Mouse (Mus musculus): ENCODE results near the gene Gm20422. TPM values are rescaled to one million over a fixed set of nuclear protein-coding genes. Genes with fewer than 3 reads are reported as not detected.

Gene Gm20422
- polyA plus RNA-seq, 1 experiment from 2014 or later: 0.86 TPM

DNA sequence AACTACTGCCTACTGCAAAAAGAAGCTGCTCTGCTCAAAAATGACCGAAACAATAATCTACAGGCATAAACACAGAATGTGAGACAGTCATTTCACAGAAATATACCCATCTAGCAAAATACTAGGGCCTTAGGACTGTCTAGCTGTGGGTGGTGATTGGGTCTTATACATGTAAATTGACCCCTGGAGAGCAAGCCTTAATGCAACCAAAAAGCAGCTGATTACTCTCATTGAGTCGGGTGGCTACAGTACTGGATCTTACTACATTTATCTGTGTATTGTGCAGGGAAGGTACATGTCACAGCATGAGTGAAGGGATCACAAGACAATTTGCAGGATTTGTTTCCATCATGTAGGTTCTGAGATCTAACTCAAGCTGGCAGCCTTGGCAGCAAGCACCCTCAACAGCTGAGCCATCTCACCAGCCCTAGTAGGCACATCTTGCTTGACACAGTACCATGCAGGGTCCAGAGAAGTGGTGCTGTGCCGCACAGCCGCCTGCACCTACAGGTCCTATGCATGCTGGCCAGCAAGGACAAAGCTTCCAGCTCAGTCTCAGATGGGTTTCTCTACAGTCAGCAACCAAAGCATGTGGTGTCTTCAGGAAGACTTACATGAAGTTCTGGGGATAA is 12.8 kb downstream of the Gm20422 start:
- peaks cover 60% of the 10 kb centered on the region for H3K36me3 ChIP-seq (replicated peaks; ENCODE audit: insufficient read depth, low read length)
- no peaks in the 10 kb centered on the region for H3K27me3 ChIP-seq (ENCODE audit: insufficient read depth, low read length)
- WGBS (ENCODE audit: insufficient replicate concordance): 88% methylated on average over 4 of the region's 4 CpGs
- H3K4me1 ChIP-seq (ENCODE audit: insufficient read depth): no peaks in the 10 kb centered on the region
- no peak overlapping the region for H3K4me2 ChIP-seq (ENCODE audit: low read depth, low read length)
- H3K4me3 ChIP-seq (ENCODE audit: low read depth, low read length): no peak overlapping the region
- no peak for ATAC-seq
- TF ChIP-seq CTCF (IDR thresholded peaks at IDR 0.05; ENCODE audit: low read depth) (no peak), EP300 (IDR thresholded peaks at IDR 0.05; ENCODE audit: low read depth) (no peak)
- H3K9me3 ChIP-seq (ENCODE audit: low read length): peaks cover 9% of the 10 kb centered on the region
- no peak for DNase-seq
- H3K27ac ChIP-seq (ENCODE audit: low read depth): no peak overlapping the region
- no peak overlapping the region for H3K9ac ChIP-seq (replicated peaks)

DNA sequence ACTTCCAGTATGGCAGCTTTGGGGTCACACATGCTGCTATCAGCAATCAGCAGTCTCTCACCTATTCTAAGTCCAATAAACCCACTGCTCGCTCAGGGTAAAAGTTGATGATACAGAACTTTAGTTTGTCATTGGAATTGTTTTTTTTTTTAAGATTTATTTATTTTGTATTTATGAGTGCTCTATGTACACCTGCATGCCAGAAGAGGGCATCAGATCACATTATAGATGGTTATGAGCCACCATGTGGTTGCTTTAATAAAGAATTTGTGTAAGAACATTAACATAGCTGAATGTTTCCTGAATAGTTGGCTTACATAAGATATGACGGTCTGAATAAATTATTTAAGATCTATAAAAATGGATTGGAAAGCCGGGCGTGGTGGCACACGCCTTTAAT is 16.4 kb downstream of the Gm20422 start:
- DNase-seq: no peak
- H3K9ac ChIP-seq (replicated peaks): no peak overlapping the region
- peaks cover 28% of the 10 kb centered on the region for H3K36me3 ChIP-seq (replicated peaks; ENCODE audit: insufficient read depth, low read length)
- no peak overlapping the region for H3K4me3 ChIP-seq (ENCODE audit: low read depth, low read length)
- no peaks in the 10 kb centered on the region for H3K27me3 ChIP-seq (ENCODE audit: insufficient read depth, low read length)
- H3K27ac ChIP-seq (ENCODE audit: low read depth): no peak overlapping the region
- no peak for ATAC-seq
- no peak overlapping the region for H3K4me2 ChIP-seq (ENCODE audit: low read depth, low read length)
- TF ChIP-seq CTCF (IDR thresholded peaks at IDR 0.05; ENCODE audit: low read depth) (0 out of 2 replicates have a peak, but pooled peaks have one; percentile 4), EP300 (IDR thresholded peaks at IDR 0.05; ENCODE audit: low read depth) (no peak)
- H3K4me1 ChIP-seq (ENCODE audit: insufficient read depth): no peaks in the 10 kb centered on the region
- 91% methylated on average over 5 of the region's 5 CpGs for WGBS (ENCODE audit: insufficient replicate concordance)
- H3K9me3 ChIP-seq (ENCODE audit: low read length): no peaks in the 10 kb centered on the region

DNA sequence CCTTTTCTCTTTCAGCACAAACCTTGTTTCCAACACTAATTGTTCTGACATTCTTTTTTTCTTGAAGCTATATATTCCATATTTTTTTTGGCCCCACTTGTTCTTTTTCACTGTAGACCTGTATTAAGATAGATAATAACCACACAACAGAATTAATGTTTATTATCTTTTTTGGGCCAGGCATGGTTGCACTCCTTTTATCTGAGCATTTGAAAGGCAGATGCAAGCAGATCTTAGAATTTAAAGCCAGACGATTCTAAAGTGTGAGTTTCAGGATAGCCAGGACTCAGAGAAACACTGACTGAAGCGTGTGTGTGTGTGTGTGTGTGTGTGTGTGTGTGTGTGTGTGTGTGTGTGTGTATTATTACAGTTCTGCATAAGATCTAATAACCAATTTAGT is 22.2 kb downstream of the Gm20422 start:
- DNase-seq (no peak), ATAC-seq (no peak)
- H3K4me3 ChIP-seq (ENCODE audit: low read depth, low read length): no peak overlapping the region
- H3K27me3 ChIP-seq (ENCODE audit: insufficient read depth, low read length): no peaks in the 10 kb centered on the region
- H3K27ac ChIP-seq (ENCODE audit: low read depth): no peak overlapping the region
- 63% methylated on average over 2 of the region's 2 CpGs for WGBS (ENCODE audit: insufficient replicate concordance)
- H3K9ac ChIP-seq (replicated peaks): no peak overlapping the region
- no peak overlapping the region for H3K4me2 ChIP-seq (ENCODE audit: low read depth, low read length)
- TF ChIP-seq CTCF (IDR thresholded peaks at IDR 0.05; ENCODE audit: low read depth) (no peak), EP300 (IDR thresholded peaks at IDR 0.05; ENCODE audit: low read depth) (peak; percentile 73; the same call in 1 of the 2 replicates)
- no peaks in the 10 kb centered on the region for H3K9me3 ChIP-seq (ENCODE audit: low read length)
- peaks cover 4% of the 10 kb centered on the region; the same call in 1 of the 2 replicates for H3K36me3 ChIP-seq (replicated peaks; ENCODE audit: insufficient read depth, low read length)
- peaks cover 9% of the 10 kb centered on the region for H3K4me1 ChIP-seq (ENCODE audit: insufficient read depth)

DNA sequence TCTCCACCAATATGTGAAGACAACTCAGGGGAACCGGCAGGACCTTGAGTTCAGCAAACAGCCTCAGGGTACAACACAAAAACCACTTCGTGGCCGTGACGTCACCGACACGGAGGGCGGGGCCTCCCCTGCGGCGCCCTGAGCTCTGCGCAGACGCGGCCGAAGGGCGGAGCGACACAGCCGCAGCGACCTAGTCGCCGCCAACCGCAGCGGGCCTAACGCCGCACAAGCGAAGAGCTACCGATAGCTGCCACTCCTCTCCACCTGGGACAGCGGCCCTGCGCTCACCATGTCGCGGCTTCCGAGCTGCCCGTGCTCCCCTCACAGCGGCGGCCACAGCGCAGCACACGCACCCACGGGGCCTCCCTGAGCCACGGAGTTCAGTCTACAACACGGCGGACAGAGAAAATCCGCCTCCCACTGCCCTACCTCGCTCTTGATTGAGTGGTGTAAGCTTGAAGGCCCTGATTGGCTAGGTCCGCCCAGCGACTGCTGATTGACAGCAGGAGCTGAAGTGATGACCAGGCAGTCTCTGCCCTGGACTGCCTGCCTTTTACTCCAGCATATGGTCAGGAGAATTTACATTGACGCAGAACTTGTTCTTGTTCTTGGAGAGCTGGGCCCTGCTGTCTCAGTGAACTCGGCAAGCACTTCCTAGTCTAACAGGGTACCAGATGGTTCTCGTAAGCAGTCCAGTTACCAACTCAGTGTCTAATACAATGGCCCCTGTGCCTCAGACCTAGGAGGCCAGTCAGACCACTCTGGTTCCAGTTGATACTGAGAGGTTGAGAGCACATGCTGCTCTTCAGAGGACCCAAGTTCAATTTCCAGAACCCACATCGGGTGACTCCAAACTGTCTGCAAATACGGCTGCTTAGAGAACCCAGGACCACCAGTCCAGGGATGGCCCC is 24.9 kb downstream of the Gm20422 start, which contains the start of gene Zfp963:
TSS of gene Zfp963 (minus strand) at position 427 of the 911 bp plus-strand sequence.
- H3K4me1 ChIP-seq (ENCODE audit: insufficient read depth): peaks cover 9% of the 10 kb centered on the region
- TF ChIP-seq CTCF (IDR thresholded peaks at IDR 0.05; ENCODE audit: low read depth) (no peak), EP300 (IDR thresholded peaks at IDR 0.05; ENCODE audit: low read depth) (no peak)
- H3K27me3 ChIP-seq (ENCODE audit: insufficient read depth, low read length): no peaks in the 10 kb centered on the region
- H3K27ac ChIP-seq (ENCODE audit: low read depth): peak within 1 kb of the TSS; percentile 100
- H3K4me3 ChIP-seq (ENCODE audit: low read depth, low read length): peak within 1 kb of the TSS; percentile 86
- no peaks in the 10 kb centered on the region; the same call in 1 of the 2 replicates for H3K36me3 ChIP-seq (replicated peaks; ENCODE audit: insufficient read depth, low read length)
- H3K4me2 ChIP-seq (ENCODE audit: low read depth, low read length): peak within 1 kb of the TSS; percentile 78
- H3K9me3 ChIP-seq (ENCODE audit: low read length): no peaks in the 10 kb centered on the region
- DNase-seq: peak; percentile 97
- WGBS (ENCODE audit: insufficient replicate concordance): 4% methylated on average over 48 of the region's 48 CpGs
- ATAC-seq: peak; percentile 99
- H3K9ac ChIP-seq (replicated peaks): peak within 1 kb of the TSS; percentile 93

DNA sequence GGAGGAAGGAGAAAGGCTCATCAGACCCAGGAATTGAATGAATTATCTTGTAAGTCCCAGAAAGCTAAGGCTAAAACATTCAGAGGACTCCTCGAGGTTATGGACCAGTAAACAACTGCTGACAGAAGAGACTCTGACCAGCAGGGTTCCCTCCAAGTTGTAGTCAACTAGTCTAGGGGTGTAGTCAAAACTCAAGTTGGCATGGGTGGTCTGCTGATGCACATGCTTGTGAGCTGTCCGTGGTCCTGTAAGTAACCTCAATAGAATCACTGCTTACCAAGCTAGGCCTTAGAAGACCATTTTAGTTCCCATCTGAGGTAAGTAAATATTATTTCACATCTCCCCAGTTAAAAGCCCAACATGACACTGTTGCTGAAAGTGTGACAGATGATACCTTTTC is 33.5 kb downstream of the Gm20422 start:
- no peak overlapping the region for H3K4me3 ChIP-seq (ENCODE audit: low read depth, low read length)
- ATAC-seq (no peak), DNase-seq (no peak)
- 70% methylated on average over 2 of the region's 2 CpGs for WGBS (ENCODE audit: insufficient replicate concordance)
- H3K4me1 ChIP-seq (ENCODE audit: insufficient read depth): no peaks in the 10 kb centered on the region
- no peak overlapping the region for H3K27ac ChIP-seq (ENCODE audit: low read depth)
- no peak overlapping the region for H3K9ac ChIP-seq (replicated peaks)
- peaks cover 9% of the 10 kb centered on the region for H3K36me3 ChIP-seq (replicated peaks; ENCODE audit: insufficient read depth, low read length)
- no peaks in the 10 kb centered on the region for H3K27me3 ChIP-seq (ENCODE audit: insufficient read depth, low read length)
- TF ChIP-seq CTCF (IDR thresholded peaks at IDR 0.05; ENCODE audit: low read depth): no peak
- no peak for TF ChIP-seq EP300 (IDR thresholded peaks at IDR 0.05; ENCODE audit: low read depth)
- H3K4me2 ChIP-seq (ENCODE audit: low read depth, low read length): no peak overlapping the region
- no peaks in the 10 kb centered on the region for H3K9me3 ChIP-seq (ENCODE audit: low read length)

DNA sequence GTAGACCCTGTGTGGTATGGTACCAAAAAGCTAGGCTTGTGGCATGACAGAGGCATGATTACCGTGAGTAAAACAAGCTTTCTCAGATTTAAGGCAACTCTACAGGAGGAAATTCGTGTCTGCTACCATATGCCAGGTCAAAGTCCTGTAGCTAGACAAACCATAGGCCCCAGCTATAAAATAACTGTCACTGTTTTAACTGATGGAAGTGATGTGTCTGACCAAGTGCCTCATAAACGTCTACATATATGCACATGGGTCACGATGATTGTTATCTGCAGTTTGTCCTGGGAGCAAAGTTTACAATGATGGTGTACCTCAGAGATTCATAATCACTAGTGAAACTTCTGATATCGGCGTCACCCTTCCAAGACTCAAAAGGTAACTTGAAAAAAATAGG is 33.9 kb downstream of the Gm20422 start:
- TF ChIP-seq EP300 (IDR thresholded peaks at IDR 0.05; ENCODE audit: low read depth) (no peak), CTCF (IDR thresholded peaks at IDR 0.05; ENCODE audit: low read depth) (no peak)
- no peaks in the 10 kb centered on the region for H3K4me1 ChIP-seq (ENCODE audit: insufficient read depth)
- H3K9ac ChIP-seq (replicated peaks): no peak overlapping the region
- H3K4me2 ChIP-seq (ENCODE audit: low read depth, low read length): no peak overlapping the region
- H3K36me3 ChIP-seq (replicated peaks; ENCODE audit: insufficient read depth, low read length): peaks cover 9% of the 10 kb centered on the region
- no peak overlapping the region for H3K4me3 ChIP-seq (ENCODE audit: low read depth, low read length)
- H3K9me3 ChIP-seq (ENCODE audit: low read length): no peaks in the 10 kb centered on the region
- WGBS (ENCODE audit: insufficient replicate concordance): 75% methylated on average over 6 of the region's 6 CpGs
- H3K27ac ChIP-seq (ENCODE audit: low read depth): no peak overlapping the region
- no peak for ATAC-seq
- no peaks in the 10 kb centered on the region for H3K27me3 ChIP-seq (ENCODE audit: insufficient read depth, low read length)
- DNase-seq: no peak

All from liver, postnatal 0 days (tissue).